Mouse (Mus musculus) hindbrain, embryonic 14.5 days (tissue): ENCODE results near the gene Dcp1a. TPM values are rescaled to one million over a fixed set of nuclear protein-coding genes. Genes with fewer than 3 reads are reported as not detected.

ENCODE experiments used
- ATAC-seq: fragments of 200-750 bp; cut with Nextera tagmentation; 2 replicates; pipeline ENCODE4 v1.8.0; 2017; ENCODE audit warnings: moderate number of reproducible peaks, mild to moderate bottlenecking, moderate TSS enrichment, moderate library complexity; ENCODE audit not compliant: low FRiP score
- DNase-seq: peaks from one replicate; pipeline ENCODE4 v3.0.0-alpha.2; 2015; ENCODE audit warnings: low spot score
- H3K27ac ChIP-seq: fragments of 300-500 bp; sonication (generic); 2 replicates; pipeline ENCODE4 v1.5.1; 2014; ENCODE audit warnings: mild to moderate bottlenecking, moderate library complexity
- H3K27me3 ChIP-seq: fragments of 300-500 bp; sonication (generic); 2 replicates; pipeline ENCODE4 v1.6.1; 2014; ENCODE audit warnings: mild to moderate bottlenecking, low read length, mixed read lengths; ENCODE audit not compliant: control insufficient read depth, insufficient read depth
- H3K36me3 ChIP-seq: fragments of 300-500 bp; sonication (generic); replicated peaks from 2 replicates; pipeline ENCODE4 v1.6.1; 2014; ENCODE audit not compliant: control insufficient read depth, insufficient read depth
- H3K4me1 ChIP-seq: fragments of 300-500 bp; sonication (generic); replicated peaks from 2 replicates; pipeline ENCODE4 v1.6.1; 2014; ENCODE audit warnings: antibody characterized with exemption, low read length, mixed read lengths; ENCODE audit not compliant: control insufficient read depth, insufficient read depth
- H3K4me2 ChIP-seq: fragments of 300-500 bp; sonication (generic); replicated peaks from 2 replicates; pipeline ENCODE4 v1.6.1; 2014; ENCODE audit warnings: mild to moderate bottlenecking, moderate library complexity
- H3K4me3 ChIP-seq: fragments of 300-500 bp; sonication (generic); replicated peaks from 2 replicates; pipeline ENCODE4 v1.5.1; 2014; ENCODE audit warnings: mild to moderate bottlenecking, low read length
- H3K9ac ChIP-seq: fragments of 300-500 bp; sonication (generic); 2 replicates; pipeline ENCODE4 v1.6.1; 2014
- H3K9me3 ChIP-seq: fragments of 300-500 bp; sonication (generic); 2 replicates; pipeline ENCODE4 v1.6.1; 2016; ENCODE audit warnings: low read length; ENCODE audit not compliant: control insufficient read depth
- WGBS: fragments of 180-500 bp; shearing (Covaris S2); extraction: QIAGEN DNeasy Blood & Tissue Kit; methylation state at CpG from one replicate; pipeline ENCODE4 v1.1.7; 2014; 5-methylcytosine and 5-hydroxymethylcytosine counted together
- microRNA-seq: library from miRNA; unstranded; fragments of <30 nt; microRNA quantifications from one replicate; pipeline ENCODE4, GENCODE M21; 2016
- polyA plus RNA-seq: library from polyadenylated mRNA; unstranded; fragments of >200 nt; fragmentation: Nextera tagmentation; extraction: Ambion mirVana; gene quantifications from 2 replicates; pipeline ENCODE4 v1.2.1, GENCODE M21; 2014

Gene Dcp1a
- polyA plus RNA-seq, 1 experiment from 2014 or later, result 16.1 TPM

DNA sequence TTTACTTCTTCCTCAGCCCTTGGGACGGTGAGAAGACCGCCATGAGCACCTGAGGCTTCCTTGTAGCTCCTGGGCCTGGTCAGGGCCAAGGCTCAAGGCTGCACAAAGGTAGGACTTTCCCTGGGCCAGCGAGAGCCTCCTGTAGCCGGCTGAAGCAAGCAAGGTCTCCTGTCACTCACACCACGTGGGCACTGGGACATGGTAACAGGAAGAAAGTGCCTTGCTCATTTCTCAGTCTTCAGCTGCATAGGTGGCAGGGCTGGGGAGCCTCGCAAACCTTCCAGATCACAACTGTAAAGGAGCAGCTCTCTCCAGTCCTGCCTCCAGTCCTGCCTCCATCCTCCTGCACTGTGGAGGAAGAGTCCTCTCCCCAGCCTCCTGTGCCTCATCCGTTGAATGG is 96.5 kb downstream of the Dcp1a start:
- no peaks in the 10 kb centered on the region for H3K4me1 ChIP-seq
- no peak overlapping the region for H3K9ac ChIP-seq
- DNase-seq (no peak), ATAC-seq (no peak)
- H3K27me3 ChIP-seq, result no peaks in the 10 kb centered on the region
- H3K4me2 ChIP-seq, result no peak overlapping the region
- peaks cover 51% of the 10 kb centered on the region for H3K36me3 ChIP-seq
- WGBS, result 77% methylated on average over 7 of the region's 7 CpGs
- H3K4me3 ChIP-seq, result no peak overlapping the region
- no peaks in the 10 kb centered on the region for H3K9me3 ChIP-seq
- no peak overlapping the region for H3K27ac ChIP-seq

DNA sequence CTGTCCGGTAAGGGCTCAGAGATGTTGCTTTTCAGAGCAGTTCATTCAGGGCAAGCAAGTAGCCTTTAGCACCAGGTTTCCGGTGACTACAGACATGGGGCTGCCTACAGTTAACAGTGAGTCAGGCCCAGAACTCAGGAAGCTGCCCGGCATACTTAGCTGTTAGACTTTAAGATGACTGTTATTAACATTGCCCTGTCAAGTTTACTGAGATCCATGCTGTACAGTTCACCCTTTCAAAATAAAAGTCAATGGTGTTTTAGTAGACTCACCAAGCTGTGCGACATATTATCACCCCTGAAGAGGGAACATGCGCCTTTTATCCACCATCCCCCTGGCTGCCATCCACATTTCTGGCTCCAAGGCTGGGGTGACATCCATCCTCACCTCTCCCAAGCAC is 96.9 kb downstream of the Dcp1a start:
- ATAC-seq (no peak), DNase-seq (no peak)
- no peaks in the 10 kb centered on the region for H3K4me1 ChIP-seq
- no peak overlapping the region for H3K9ac ChIP-seq
- H3K4me2 ChIP-seq, result no peak overlapping the region
- no peaks in the 10 kb centered on the region for H3K27me3 ChIP-seq
- H3K9me3 ChIP-seq, result no peaks in the 10 kb centered on the region
- no peak overlapping the region for H3K4me3 ChIP-seq
- peaks cover 46% of the 10 kb centered on the region for H3K36me3 ChIP-seq
- H3K27ac ChIP-seq, result no peak overlapping the region
- 83% methylated on average over 5 of the region's 5 CpGs for WGBS

Small RNA genes within 50 kb of the gene (microRNA-seq; reads per million reads assigned to microRNA genes)
- 4.0 reads per million, percentile 18 among the genes with 10 or more reads in this experiment for gene Mir3076

Other genes with a start within 250 kb of the Dcp1a start
- 10.5 and 13.5 TPM in 2 replicates for gene Cacna1d, start 11.9 kb downstream of the Dcp1a start, polyA plus RNA-seq
- gene Tkt, start 68.8 kb downstream of the Dcp1a start, polyA plus RNA-seq, result 110 and 144 TPM in 2 replicates
- gene Prkcd, start 146.7 kb downstream of the Dcp1a start, polyA plus RNA-seq, result 19.4 and 21.1 TPM in 2 replicates
- 8.3 and 9.0 TPM in 2 replicates for gene Rft1, start 174.8 kb downstream of the Dcp1a start, polyA plus RNA-seq
- 19.8 and 20.0 TPM in 2 replicates for gene Sfmbt1, start 235.3 kb downstream of the Dcp1a start, polyA plus RNA-seq